Mouse (Mus musculus) heart, postnatal 36 days (tissue): ENCODE results near the gene Chst15. TPM values are rescaled to one million over a fixed set of nuclear protein-coding genes. Genes with fewer than 3 reads are reported as not detected.
A peak's percentile ranks its signal among the peaks of the same experiment; 100 is the strongest.

Experiments
- DNase-seq, 2 experiments: peaks; one replicate each; pipeline ENCODE4 v3.0.0; 2021 to 2022
- intact Hi-C: fragments of 180-260 bp; cut with DNase I; formaldehyde crosslinking; loops from one replicate; pipeline ENCODE4 v1.15.1; 2025
- total RNA-seq, 2 experiments: library from RNA; stranded (reverse); gene quantifications; 2 replicates each; pipeline ENCODE4 v1.2.3; 2021

Chst15 gene
- total RNA-seq = 1 to 10 TPM; 8.3 to 9.2 TPM

DNA sequence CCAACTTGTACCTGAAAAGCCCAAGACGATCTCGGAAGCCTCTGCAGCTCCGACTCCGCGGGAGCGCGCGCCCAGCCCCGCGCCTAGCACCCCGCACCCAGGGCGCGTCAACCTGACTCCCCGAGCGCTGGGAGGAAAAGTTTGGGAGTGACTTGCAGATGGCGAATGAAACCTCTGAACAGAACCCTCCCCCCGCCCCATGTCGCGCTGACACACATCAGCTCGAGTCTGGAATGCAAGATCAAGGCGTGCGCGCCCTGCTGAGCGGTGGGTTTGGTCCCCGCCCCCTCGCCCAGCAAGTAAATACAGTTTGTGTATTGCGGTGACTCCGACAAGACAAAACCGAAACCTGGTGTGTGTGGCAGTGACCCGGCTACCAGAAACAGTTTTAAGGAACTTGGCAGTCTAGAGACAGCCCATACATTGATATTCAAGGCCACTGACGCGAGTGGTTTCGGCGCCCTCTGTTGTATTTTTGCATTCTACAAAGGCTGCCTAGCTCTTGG lies at the start of gene Chst15:
Gene Chst15, minus strand, starts transcription at position 193 of the 506 bp plus-strand sequence.
- peak in 1 of 2 experiments; percentile 53 for DNase-seq
- intact Hi-C loops = loop anchor here (2.0 to 5.0 kb wide), 2 partner anchors 90 to 105 kb away; no protein-coding TSS in a partner anchor

DNA sequence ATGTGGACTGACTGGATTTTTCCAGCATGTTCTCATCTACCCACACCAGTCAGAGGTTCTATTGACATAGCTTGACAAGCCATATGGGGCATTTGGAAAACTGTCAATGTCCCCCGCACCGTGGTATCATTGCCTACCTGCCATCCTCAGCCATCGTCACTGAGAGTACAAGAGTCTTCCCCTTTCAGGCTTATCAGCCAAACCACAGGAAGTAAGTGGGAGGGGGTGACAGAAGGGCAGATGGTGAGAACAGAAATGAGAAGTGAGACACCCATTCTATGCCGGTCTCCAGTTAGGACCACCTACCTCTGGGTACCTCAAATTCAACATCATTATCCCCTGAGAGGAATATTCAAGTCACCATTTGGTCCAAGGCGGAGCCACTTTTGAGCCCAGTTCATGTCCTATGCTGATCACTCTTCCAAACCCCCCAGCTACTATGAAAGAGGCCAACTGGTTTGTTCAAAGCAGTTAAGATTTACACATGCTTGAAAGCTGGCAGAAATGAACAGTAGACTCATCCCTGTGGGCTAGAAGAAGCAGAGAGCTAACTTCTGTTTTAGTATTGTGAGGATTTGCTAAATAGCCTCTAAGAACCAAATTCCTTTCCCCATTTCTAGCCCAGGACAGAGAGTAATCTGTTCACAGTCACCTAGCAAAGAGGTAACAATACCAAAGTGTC lies 48.8 kb upstream of the Chst15 start:
- intact Hi-C loops = no loop called here
- no peak for DNase-seq

DNA sequence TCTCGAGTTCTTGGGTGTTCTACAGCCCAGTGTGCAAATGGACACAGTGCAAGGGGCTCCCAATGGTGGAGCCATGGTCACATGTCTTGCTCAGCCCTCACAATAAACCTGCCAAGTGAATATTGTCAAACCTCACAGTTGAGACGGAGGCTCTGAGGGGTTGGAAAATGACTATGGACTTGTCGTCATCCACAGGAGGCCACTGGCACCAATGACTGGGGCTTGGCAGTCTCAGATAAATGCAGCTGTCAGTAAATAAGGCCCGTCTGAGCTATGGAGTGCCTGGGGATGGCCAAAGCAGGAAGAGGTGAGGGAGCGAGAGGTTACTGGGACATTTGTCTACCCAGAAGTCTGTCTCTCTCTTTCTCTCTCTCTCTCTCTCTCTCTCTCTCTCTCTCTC lies 48.1 kb upstream of the Chst15 start:
- DNase-seq = no peak
- intact Hi-C loops = no loop called here

DNA sequence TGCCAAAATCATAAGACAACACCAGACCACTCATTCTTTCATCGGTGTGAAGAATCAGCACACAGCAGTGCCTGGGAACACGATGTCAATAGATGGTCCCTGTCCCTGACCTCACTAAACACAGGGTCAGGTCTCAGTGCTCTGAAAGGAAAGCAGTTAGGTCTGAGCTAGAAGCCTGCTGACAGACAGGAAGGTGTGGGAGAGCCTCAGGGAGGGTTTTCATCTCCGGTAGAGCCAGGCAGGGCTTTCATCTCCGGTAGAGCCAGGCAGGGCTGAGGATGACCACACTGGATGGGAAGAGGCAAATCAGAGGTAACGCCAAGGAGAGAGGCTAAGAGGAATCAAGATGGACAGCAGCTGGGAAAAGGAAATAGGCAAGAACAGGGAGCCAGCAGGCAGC lies 47.5 kb upstream of the Chst15 start:
- no peak for DNase-seq
- intact Hi-C loops = no loop called here

DNA sequence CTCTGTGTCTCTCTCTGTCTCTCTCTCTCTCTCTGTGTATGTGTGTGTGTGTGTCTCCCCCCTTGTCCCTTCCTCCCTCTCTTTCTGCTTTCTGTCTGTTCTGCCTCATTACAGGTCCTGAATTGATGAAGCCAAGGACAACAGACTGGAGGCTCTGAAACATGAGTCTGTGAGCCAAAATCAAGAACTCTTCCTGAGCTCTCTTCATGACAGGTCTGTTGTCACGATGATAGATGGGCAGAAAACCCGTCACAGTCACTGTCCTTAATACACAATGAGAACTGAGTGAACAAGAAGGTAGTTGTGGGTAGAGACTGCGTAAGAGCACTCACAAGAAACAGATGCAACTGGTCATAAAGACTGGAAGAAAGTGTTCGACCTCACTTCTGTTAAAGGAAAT lies 43.3 kb upstream of the Chst15 start:
- DNase-seq = no peak
- intact Hi-C loops = no loop called here

DNA sequence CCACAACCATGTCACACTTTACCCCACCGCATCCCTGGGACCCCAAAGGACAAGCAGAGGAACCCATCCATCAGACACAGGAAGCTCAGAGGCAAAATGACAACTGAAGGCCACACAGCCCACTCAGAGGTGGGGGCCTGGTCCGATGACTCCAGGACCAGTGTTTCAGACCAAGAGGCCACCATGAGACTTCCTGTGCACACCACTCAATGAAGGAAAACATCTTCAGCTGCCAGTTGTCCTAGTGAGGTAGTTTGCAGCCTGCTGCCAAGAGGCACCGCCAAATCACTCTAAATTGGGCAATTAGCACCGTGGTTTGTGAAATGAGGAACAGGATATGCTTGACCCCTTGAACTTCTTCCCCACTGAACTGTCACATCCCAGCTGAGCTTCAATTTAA lies 41.7 kb upstream of the Chst15 start:
- intact Hi-C loops = no loop called here
- DNase-seq = no peak

DNA sequence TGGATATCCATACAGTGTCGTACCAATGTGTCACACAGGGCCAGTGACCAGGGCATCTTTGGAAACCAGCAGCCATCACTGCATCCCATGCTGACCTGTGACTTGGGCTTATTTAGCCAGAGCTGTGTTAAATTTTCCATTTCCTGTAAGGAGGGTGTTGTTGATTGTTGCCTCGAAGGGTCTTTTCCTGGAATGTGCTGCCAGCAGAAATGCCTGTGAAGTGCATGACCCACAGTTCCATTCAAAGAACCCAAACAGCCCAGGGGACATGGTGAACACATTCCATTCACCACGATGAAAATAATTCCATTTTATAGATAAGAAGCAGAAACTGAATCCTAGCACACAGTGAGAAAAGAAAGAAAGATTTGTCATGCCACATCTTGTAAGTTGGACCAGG lies 41.2 kb upstream of the Chst15 start:
- intact Hi-C loops = no loop called here
- DNase-seq = no peak

DNA sequence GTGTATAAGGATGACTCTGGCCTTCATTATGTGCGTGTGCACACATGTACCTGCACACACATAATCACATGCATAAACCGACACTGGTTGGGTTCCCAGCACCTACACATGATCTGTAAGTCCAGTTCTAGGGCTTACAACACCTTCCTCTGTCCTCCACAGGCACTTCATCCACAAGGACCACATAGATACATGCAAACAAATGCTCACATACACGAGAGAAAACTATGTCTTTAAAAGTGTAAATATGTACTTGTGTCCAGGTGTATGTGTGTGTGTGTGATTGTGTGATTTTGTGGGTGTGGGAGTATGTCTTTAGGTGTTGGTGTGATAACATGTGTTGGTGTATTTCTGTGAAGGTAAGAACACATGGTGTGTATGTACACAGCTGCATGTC lies 40.8 kb upstream of the Chst15 start:
- intact Hi-C loops = no loop called here
- no peak for DNase-seq

DNA sequence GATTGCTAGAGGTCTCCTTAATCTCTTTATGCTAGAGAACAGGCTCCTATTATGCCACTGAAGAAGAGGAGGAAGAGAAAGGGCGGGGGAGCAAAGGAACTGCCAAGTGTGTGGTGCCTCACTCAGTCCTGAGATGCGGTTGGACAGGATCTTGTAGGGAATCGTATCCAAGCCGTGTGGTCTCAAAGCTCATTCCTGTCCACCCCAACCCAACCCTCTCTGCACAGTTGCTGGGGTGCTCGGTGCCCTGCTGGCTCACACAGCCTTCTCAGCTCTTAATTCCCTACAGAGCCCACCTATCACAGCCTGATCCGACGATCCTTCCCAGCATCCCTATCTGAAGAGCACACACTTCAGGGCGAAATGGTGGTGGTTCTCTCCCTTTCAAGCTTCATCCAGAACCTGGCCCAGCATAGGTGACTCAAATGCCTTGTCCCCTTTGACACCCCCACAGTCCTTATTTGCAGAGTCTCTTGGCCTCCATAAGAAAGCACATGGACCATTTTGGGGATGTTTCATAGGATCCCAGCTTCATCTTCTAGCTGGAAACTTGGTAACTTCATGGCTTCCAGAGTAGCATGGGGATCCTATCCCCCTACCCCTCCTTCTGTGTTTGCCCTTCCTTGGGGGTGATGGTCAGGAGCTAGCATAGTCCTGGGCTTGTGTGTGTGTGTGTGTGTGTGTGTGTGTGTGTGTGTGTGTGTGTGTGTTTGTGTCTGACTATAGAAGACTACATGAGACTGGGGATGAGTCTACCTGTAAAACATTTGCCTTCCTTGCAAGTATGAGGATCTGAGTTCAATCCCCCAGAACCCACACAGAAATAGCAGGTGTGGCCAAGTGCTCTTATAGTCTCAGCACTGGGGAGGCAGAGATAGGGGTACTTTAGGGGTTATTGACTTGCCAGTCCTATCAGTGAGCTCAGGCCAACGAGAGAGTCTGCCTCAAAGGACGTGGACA lies 40.1 kb upstream of the Chst15 start:
- intact Hi-C loops = no loop called here
- DNase-seq = no peak

DNA sequence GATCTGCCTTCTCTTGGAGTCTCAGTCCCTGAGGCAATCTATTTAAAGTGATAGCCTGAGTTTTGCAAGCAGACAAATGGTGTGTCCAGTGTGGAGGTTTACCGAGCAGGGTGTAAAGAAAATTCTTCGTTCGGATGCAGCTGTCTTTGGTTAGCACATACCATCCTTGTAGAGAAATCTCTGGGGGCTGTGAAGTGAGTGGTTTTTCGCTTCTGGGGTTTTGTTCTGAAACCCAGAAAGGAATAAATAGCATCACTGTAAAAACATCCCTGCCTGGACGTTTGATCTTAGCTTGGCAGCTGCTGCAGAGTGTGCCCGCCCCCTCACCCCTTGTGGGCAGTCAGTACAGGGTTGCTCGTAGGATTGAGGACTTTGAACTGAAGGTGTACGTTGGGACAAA lies 39.2 kb upstream of the Chst15 start:
- intact Hi-C loops = no loop called here
- DNase-seq = no peak

DNA sequence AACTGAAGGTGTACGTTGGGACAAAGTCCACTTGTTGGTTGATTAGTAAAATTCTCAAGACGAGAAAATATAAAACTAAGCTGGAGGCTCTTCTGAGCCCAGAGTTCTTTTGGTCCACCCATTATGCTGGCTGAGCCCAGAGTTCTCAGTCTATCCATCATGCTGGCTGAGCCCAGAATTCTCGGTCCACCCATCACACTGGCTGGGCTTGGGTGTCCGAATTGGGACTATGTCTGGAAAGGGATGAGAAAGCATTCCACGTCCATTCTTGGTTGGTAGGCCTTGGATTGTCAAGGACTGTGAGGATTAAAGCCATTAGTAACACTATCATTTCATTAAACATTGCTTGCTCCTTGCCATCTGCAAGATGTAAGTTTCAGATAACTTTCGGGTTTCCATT lies 38.7 kb upstream of the Chst15 start:
- DNase-seq = no peak
- intact Hi-C loops = no loop called here

DNA sequence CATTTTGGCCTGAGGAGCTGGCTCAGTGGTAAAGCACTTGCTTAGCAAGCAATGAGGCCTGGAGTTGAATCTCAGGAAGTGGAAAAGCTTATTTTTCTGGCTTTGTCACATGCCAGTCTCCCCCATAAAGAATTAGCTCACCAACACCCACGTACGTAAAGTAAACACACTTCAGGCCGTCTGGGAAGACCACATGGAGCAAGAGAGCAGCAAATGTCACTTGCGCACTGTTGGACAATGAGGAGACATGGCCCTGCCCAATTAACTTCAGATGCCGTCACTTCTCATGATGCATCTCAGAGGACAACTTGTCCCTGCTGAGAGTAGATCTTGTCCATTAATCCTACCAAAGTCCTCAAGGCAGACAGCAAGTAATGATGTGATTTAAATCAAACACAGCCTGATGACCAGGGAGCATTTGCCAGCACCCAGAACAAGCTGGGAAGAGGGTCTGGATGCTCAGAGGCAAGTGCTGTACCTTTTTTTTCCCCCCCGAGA lies 32.1 kb upstream of the Chst15 start:
- intact Hi-C loops = no loop called here
- no peak for DNase-seq

DNA sequence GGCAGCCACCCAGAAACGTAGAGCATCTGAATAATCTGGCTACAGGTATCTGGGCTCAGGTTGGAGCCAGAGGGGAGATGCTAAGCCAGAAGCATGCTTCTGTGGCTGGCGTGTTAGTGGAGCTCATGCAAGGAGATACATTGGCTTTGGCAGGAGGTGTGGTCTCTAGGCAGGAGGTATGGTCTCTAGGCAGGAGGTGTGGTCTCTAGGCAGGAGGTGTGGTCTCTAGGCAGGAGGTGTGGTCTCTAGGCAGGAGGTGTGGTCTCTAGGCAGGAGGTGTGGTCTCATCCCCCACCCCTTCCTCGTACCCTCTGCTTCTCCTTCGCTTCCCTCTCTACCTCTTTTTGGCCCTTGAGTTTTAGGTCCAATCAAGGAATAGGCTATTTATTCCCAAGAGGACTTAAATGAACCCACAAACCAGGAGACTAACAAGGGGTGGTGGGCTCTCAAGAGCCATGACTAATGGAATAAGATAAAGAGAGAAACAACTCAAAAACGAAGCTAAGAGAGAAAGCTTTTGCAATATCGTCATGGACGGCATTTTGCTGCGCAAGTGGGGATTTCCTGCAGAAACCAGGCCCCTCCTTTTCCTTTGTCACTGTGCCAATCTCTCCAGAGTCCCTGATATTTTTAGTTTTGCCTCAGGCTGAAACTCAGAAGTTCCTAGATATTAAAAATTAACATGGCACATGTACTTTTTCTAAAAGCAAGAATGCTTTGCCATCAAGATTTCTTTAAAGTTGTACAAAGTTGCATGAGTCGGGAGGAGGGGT lies 30.4 kb upstream of the Chst15 start:
- DNase-seq = peak in 1 of 2 experiments; percentile 40
- intact Hi-C loops = no loop called here

DNA sequence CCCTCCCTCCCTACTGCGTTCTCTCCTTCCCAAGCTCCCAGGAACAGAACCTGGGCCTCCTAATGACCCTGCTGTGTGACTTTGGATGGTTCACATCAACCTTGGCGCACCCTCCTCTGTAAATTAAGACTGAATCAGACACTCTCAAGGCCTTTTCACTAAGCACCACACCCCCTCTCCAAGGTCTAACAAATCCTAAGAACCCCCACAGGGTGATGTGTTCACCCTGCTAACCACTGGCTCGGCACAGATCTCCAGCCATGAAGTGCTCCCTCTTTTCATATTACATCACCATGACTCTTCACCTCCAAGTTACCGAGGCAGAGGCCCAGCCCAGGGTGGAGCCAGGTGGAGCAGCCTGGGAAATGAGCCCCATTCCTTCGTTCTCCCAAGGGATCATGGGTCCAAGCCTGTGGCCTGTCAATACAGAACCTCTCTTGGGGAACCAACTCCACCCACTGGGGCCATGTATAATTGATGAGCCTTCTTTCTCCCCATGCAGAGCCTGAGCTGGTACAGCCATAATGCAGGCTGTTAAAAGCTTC lies 28.6 kb upstream of the Chst15 start:
- intact Hi-C loops = no loop called here
- no peak for DNase-seq

DNA sequence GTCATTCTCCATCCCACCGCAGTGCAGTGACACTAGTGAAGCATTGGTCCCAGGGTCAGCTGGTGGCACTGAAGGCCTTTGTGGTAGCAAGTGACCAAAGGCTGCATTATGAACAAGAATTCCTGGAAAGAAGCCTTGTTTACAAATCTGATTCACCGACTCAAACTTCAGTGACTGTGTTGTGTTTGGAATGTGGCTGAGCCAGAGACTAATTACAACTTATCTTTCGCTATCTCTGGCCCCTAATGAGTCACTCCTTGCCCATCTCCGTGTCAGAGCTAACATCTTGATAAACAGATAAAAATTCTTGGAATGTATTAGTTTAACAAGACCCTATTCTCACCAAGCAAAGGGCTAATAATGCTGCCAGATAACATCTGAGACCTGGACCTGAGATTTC lies 27.6 kb upstream of the Chst15 start:
- DNase-seq = no peak
- intact Hi-C loops = no loop called here

DNA sequence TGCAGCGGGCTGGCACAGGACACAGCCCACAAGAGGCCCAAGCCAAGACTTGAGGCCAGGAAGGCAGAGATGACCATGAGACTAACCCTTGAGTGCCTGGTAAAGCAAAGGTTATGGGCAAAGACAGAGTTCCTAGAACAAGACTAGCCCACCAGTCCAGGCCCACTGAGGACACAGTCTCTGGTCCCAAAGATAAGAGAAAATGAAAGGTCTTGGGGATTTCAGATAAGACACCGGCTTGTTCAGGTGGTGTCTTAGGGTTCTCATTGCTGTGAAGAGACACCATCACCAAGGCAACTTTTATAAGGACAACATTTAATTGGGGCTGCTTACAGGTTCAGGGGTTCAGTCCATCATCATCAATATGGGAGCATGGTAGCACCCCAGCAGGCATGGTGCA lies 26.9 kb upstream of the Chst15 start:
- no peak for DNase-seq
- intact Hi-C loops = no loop called here

DNA sequence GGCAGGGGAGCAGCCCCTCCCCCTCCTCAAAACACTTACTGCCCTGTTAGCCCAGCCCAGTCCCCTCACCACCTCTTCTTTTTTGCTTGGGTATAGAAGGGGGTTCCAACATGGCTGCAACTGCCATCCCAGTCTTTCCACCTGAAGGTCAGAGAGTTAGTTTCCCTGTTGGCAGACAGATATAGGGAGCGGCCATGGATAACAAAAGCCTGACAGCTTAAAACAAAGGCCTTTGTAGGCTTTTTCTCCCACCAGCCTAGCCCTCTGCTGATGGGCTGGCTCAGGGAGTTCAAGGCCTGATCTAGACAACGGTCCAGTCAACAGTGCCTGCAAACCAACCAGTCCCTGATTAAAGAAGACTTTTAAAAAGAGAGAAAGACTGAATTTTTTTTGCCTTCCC lies 26.1 kb upstream of the Chst15 start:
- intact Hi-C loops = no loop called here
- no peak for DNase-seq

DNA sequence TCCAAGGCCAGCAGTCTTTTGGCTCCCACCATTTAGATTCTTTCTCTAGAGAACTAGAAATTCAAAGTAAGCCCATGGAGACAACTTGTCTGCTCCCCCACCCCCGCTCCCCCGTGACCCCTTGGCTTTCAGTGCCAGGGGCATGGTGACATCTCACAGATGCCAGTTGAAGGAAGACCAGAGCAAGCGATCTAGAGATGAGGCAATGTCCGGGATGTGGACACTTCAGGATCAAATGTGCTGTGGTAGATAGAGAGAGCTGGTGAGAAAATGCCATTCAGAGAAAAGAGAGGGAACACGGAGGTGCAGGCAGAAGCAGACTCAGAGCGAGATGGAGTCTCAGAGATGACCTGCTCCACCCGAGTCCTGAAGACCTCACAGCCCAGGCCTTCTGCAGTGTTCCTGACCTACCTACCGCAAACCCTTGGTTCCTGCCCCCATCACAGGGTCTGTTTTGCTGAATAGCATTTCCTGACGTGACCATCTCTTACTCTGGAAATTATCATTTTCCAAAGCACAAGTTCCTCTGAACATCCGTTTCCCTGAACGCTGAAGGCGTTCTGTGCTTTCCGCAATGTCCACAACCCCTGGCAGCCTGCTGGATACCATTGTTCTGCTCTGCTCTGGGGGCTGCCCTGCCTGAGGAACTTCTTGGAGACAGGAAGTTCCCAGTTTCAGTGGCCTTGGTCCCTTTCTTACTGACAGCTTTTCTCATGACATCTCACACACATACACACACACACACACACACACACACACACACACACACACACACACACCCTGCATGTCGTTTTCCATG lies 22.2 kb upstream of the Chst15 start:
- intact Hi-C loops = no loop called here
- no peak for DNase-seq

DNA sequence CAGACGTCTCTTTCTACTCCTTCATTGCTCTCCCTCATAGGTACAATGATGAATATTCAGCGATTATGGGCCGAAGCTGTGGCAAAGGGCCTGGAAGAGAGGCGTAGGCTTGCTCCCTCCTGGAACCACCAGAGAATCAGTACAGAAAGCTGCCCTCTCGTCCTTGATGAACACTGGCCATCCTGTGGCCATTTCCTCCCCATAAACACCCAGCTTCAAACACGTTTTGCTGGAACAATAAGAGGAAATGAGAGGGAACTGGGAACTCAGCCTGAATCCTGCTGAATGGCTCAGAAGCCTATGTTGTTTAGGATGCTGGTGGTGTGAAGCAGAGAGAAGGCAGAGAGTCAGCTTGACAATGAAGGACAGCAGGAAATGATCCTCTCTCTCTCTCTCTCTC lies 21.3 kb upstream of the Chst15 start:
- DNase-seq = no peak
- intact Hi-C loops = no loop called here
